19 mouse cellular contexts compared by ENCODE assay signal in the genomic region with DNA sequence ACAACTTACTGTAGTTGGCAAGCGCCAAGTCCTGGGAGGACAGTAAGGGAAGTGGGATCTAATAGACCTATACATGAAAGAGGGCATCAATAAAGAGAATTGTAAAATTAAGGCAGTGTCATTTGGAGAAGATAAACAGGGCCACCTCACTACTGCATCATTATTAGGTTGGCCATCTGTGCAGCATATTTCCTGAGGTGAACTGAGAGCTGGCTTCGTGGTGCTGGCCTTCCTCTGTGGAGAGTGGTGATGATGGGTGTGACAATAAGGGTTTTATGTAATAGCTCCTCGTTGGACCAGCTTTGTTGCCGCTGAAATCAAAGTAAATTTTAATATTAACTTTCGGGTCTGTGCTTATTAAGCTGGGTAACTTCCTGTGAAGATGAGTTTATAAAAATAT.
DNase-seq lines count a peak whose midpoint lies in the region; ATAC-seq and TF ChIP-seq lines count a peak whose summit lies in the region.
"Had no signal": no experiment of that assay in that cellular context is flagged by ENCODE, and none has a peak within 500 bp of the region (broad histone marks: within the 10 kb centered on the region; RNA-seq: fewer than 3 reads in every experiment).

No protein-coding gene starts in this region.

- H3K4me3 ChIP-seq in layer of hippocampus, adult 2 months, result no peak overlapping the region
- H3K4me3 ChIP-seq: embryonic facial prominence, embryonic 12.5 days; heart, adult 2 months; heart, embryonic 15.5 days; hindbrain, embryonic 13.5 days; intestine, embryonic 15.5 days; kidney, embryonic 15.5 days had no signal

- peak overlapping the region; percentile 60 for H3K27ac ChIP-seq in layer of hippocampus, adult 2 months
- H3K27ac ChIP-seq: embryonic facial prominence, embryonic 12.5 days; heart, adult 2 months; heart, embryonic 15.5 days; hindbrain, embryonic 13.5 days; hindbrain, postnatal 0 days; intestine, embryonic 15.5 days; kidney, embryonic 15.5 days had no signal

- no peak for TF ChIP-seq CTCF in layer of hippocampus, adult 2 months (conservative IDR thresholded peaks at IDR 0.05)

- peak; percentile 67; the same call in 1 of the 2 replicates for ATAC-seq in cerebellum, adult (ENCODE audit: insufficient number of reproducible peaks, low FRiP score, low TSS enrichment)
- ATAC-seq in inflammation-experienced regulatory T-cells, adult 6 months, result no peak
- ATAC-seq: forebrain, postnatal 0 days; hindbrain, postnatal 0 days; intestine, embryonic 15.5 days had no signal

- no peak for DNase-seq in cerebellum, adult 8-10 months
- peak; percentile 61 for DNase-seq in cerebellum, adult 9-10 months
- no peak for DNase-seq in cerebellum, postnatal 14 days
- no peak for DNase-seq in layer of hippocampus, adult 2 months (ENCODE audit: low spot score in 2 of 2)
- DNase-seq in layer of hippocampus, postnatal 36 days, result no peak
- DNase-seq: adrenal gland, postnatal 10 days; forebrain, postnatal 0 days; gastrocnemius, postnatal 14 days; heart, adult 2 months; heart, postnatal 14 days; kidney, adult 18-20 months had no signal
